Mouse (Mus musculus): ENCODE data around the gene Pkp1. TPM values are rescaled to one million over a fixed set of nuclear protein-coding genes. Genes with fewer than 3 reads are reported as not detected.

The Pkp1 gene
- polyA plus RNA-seq, 1 experiment from 2014 or later: not detected

GRCm38 (mm10) chr1:135917206-135917605 is 1.8 kb downstream of the Pkp1 start:
- Histone ChIP-seq H3K27ac (ENCODE audit: low read depth, low read length) (no peak overlapping the region), H3K9ac (ENCODE audit: low read length) (no peak overlapping the region), H3K36me3 (ENCODE audit: control insufficient read depth, insufficient read depth, low read length) (no peaks in the 10 kb centered on the region), H3K4me2 (ENCODE audit: low read length) (no peak overlapping the region), H3K9me3 (replicated peaks; ENCODE audit: control insufficient read depth, low read length) (no peaks in the 10 kb centered on the region), H3K4me3 (ENCODE audit: low read depth, low read length) (no peak overlapping the region), H3K4me1 (ENCODE audit: control insufficient read depth, insufficient read depth, low read length) (no peaks in the 10 kb centered on the region), H3K27me3 (replicated peaks; ENCODE audit: control insufficient read depth, insufficient read depth, low read length) (peaks cover 46% of the 10 kb centered on the region)
- under 1% methylated on average over 5 of the region's 5 CpGs for WGBS
- DNase-seq (ENCODE audit: low spot score) (no peak), ATAC-seq (no peak)

- peaks cover 46% of the 10 kb centered on the region for H3K27me3 ChIP-seq (replicated peaks; ENCODE audit: control insufficient read depth, insufficient read depth, low read length)
- no peak overlapping the region for H3K4me3 ChIP-seq (ENCODE audit: low read depth, low read length)
- H3K4me2 ChIP-seq (ENCODE audit: low read length): no peak overlapping the region
- DNase-seq (ENCODE audit: low spot score): no peak
- WGBS: 22% methylated on average over 5 of the region's 5 CpGs
- ATAC-seq: no peak
- H3K36me3 ChIP-seq (ENCODE audit: control insufficient read depth, insufficient read depth, low read length): no peaks in the 10 kb centered on the region
- H3K27ac ChIP-seq (ENCODE audit: low read depth, low read length): no peak overlapping the region
- H3K4me1 ChIP-seq (ENCODE audit: control insufficient read depth, insufficient read depth, low read length): no peaks in the 10 kb centered on the region
- H3K9me3 ChIP-seq (replicated peaks; ENCODE audit: control insufficient read depth, low read length): no peaks in the 10 kb centered on the region
- H3K9ac ChIP-seq (ENCODE audit: low read length): no peak overlapping the region
Observed at GRCm38 (mm10) chr1:135916486-135917058, 2.4 kb downstream of the Pkp1 start.

GRCm38 (mm10) chr1:135913657-135914056 is 5.3 kb downstream of the Pkp1 start:
- no peaks in the 10 kb centered on the region for H3K36me3 ChIP-seq (ENCODE audit: control insufficient read depth, insufficient read depth, low read length)
- no peak overlapping the region for H3K27ac ChIP-seq (ENCODE audit: low read depth, low read length)
- no peaks in the 10 kb centered on the region for H3K9me3 ChIP-seq (replicated peaks; ENCODE audit: control insufficient read depth, low read length)
- no peak for DNase-seq (ENCODE audit: low spot score)
- H3K27me3 ChIP-seq (replicated peaks; ENCODE audit: control insufficient read depth, insufficient read depth, low read length): peaks cover 24% of the 10 kb centered on the region
- no peak overlapping the region for H3K9ac ChIP-seq (ENCODE audit: low read length)
- H3K4me1 ChIP-seq (ENCODE audit: control insufficient read depth, insufficient read depth, low read length): 0 out of 2 replicates have a peak, but pooled peaks cover 6% of the 10 kb centered on the region
- H3K4me2 ChIP-seq (ENCODE audit: low read length): no peak overlapping the region
- no peak for ATAC-seq
- H3K4me3 ChIP-seq (ENCODE audit: low read depth, low read length): no peak overlapping the region
- 75% methylated on average over 4 of the region's 4 CpGs for WGBS

GRCm38 (mm10) chr1:135909381-135909780 is 9.6 kb downstream of the Pkp1 start:
- ATAC-seq (no peak), DNase-seq (ENCODE audit: low spot score) (peak; percentile 7)
- Histone ChIP-seq H3K4me2 (ENCODE audit: low read length) (no peak overlapping the region), H3K27me3 (replicated peaks; ENCODE audit: control insufficient read depth, insufficient read depth, low read length) (no peaks in the 10 kb centered on the region), H3K36me3 (ENCODE audit: control insufficient read depth, insufficient read depth, low read length) (no peaks in the 10 kb centered on the region), H3K9me3 (replicated peaks; ENCODE audit: control insufficient read depth, low read length) (no peaks in the 10 kb centered on the region), H3K9ac (ENCODE audit: low read length) (no peak overlapping the region), H3K4me3 (ENCODE audit: low read depth, low read length) (no peak overlapping the region), H3K27ac (ENCODE audit: low read depth, low read length) (no peak overlapping the region), H3K4me1 (ENCODE audit: control insufficient read depth, insufficient read depth, low read length) (0 out of 2 replicates have a peak, but pooled peaks cover 6% of the 10 kb centered on the region)
- 0% methylated on average over 6 of the region's 6 CpGs for WGBS

- WGBS: 71% methylated on average over 11 of the region's 11 CpGs
Observed at GRCm38 (mm10) chr1:135906736-135907135, 12.3 kb downstream of the Pkp1 start.

GRCm38 (mm10) chr1:135899991-135900515 is 19.0 kb downstream of the Pkp1 start:
- H3K36me3 ChIP-seq (ENCODE audit: control insufficient read depth, insufficient read depth, low read length): no peaks in the 10 kb centered on the region
- H3K27me3 ChIP-seq (replicated peaks; ENCODE audit: control insufficient read depth, insufficient read depth, low read length): no peaks in the 10 kb centered on the region
- no peak overlapping the region for H3K4me2 ChIP-seq (ENCODE audit: low read length)
- 68% methylated on average over 7 of the region's 7 CpGs for WGBS
- DNase-seq (ENCODE audit: low spot score) (no peak), ATAC-seq (no peak)
- no peak overlapping the region for H3K4me3 ChIP-seq (ENCODE audit: low read depth, low read length)
- no peak overlapping the region for H3K27ac ChIP-seq (ENCODE audit: low read depth, low read length)
- H3K4me1 ChIP-seq (ENCODE audit: control insufficient read depth, insufficient read depth, low read length): no peaks in the 10 kb centered on the region
- H3K9ac ChIP-seq (ENCODE audit: low read length): no peak overlapping the region
- no peaks in the 10 kb centered on the region for H3K9me3 ChIP-seq (replicated peaks; ENCODE audit: control insufficient read depth, low read length)

More at GRCm38 (mm10) chr1:135906736-135907135, 12.3 kb downstream of the Pkp1 start:
- H3K27ac ChIP-seq (ENCODE audit: low read depth, low read length): no peak overlapping the region
- no peak for DNase-seq (ENCODE audit: low spot score)
- no peak overlapping the region for H3K4me2 ChIP-seq (ENCODE audit: low read length)
- no peaks in the 10 kb centered on the region for H3K27me3 ChIP-seq (replicated peaks; ENCODE audit: control insufficient read depth, insufficient read depth, low read length)
- H3K9me3 ChIP-seq (replicated peaks; ENCODE audit: control insufficient read depth, low read length): no peaks in the 10 kb centered on the region
- no peak overlapping the region for H3K9ac ChIP-seq (ENCODE audit: low read length)
- H3K4me3 ChIP-seq (ENCODE audit: low read depth, low read length): no peak overlapping the region
- H3K4me1 ChIP-seq (ENCODE audit: control insufficient read depth, insufficient read depth, low read length): 0 out of 2 replicates have a peak, but pooled peaks cover 6% of the 10 kb centered on the region
- ATAC-seq: no peak
- H3K36me3 ChIP-seq (ENCODE audit: control insufficient read depth, insufficient read depth, low read length): no peaks in the 10 kb centered on the region

GRCm38 (mm10) chr1:135899295-135899694 is 19.7 kb downstream of the Pkp1 start:
- no peaks in the 10 kb centered on the region for H3K27me3 ChIP-seq (replicated peaks; ENCODE audit: control insufficient read depth, insufficient read depth, low read length)
- no peaks in the 10 kb centered on the region for H3K4me1 ChIP-seq (ENCODE audit: control insufficient read depth, insufficient read depth, low read length)
- no peak overlapping the region for H3K9ac ChIP-seq (ENCODE audit: low read length)
- DNase-seq (ENCODE audit: low spot score): no peak
- no peak overlapping the region for H3K27ac ChIP-seq (ENCODE audit: low read depth, low read length)
- H3K4me3 ChIP-seq (ENCODE audit: low read depth, low read length): no peak overlapping the region
- H3K9me3 ChIP-seq (replicated peaks; ENCODE audit: control insufficient read depth, low read length): no peaks in the 10 kb centered on the region
- WGBS: 91% methylated on average over 6 of the region's 6 CpGs
- H3K36me3 ChIP-seq (ENCODE audit: control insufficient read depth, insufficient read depth, low read length): no peaks in the 10 kb centered on the region
- H3K4me2 ChIP-seq (ENCODE audit: low read length): no peak overlapping the region
- no peak for ATAC-seq

- 87% methylated on average over 4 of the region's 4 CpGs for WGBS
- Histone ChIP-seq H3K4me3 (ENCODE audit: low read depth, low read length) (no peak overlapping the region), H3K4me1 (ENCODE audit: control insufficient read depth, insufficient read depth, low read length) (no peaks in the 10 kb centered on the region), H3K9me3 (replicated peaks; ENCODE audit: control insufficient read depth, low read length) (no peaks in the 10 kb centered on the region), H3K36me3 (ENCODE audit: control insufficient read depth, insufficient read depth, low read length) (no peaks in the 10 kb centered on the region), H3K4me2 (ENCODE audit: low read length) (no peak overlapping the region), H3K27ac (ENCODE audit: low read depth, low read length) (no peak overlapping the region), H3K9ac (ENCODE audit: low read length) (no peak overlapping the region), H3K27me3 (replicated peaks; ENCODE audit: control insufficient read depth, insufficient read depth, low read length) (no peaks in the 10 kb centered on the region)
- ATAC-seq: no peak
- no peak for DNase-seq (ENCODE audit: low spot score)
Observed at GRCm38 (mm10) chr1:135895367-135895766, 23.6 kb downstream of the Pkp1 start.

GRCm38 (mm10) chr1:135893377-135893776 is 25.6 kb downstream of the Pkp1 start:
- ATAC-seq: no peak
- no peak overlapping the region for H3K4me2 ChIP-seq (ENCODE audit: low read length)
- no peaks in the 10 kb centered on the region for H3K9me3 ChIP-seq (replicated peaks; ENCODE audit: control insufficient read depth, low read length)
- H3K4me1 ChIP-seq (ENCODE audit: control insufficient read depth, insufficient read depth, low read length): no peaks in the 10 kb centered on the region
- WGBS: 82% methylated on average over 3 of the region's 3 CpGs
- H3K4me3 ChIP-seq (ENCODE audit: low read depth, low read length): no peak overlapping the region
- H3K27me3 ChIP-seq (replicated peaks; ENCODE audit: control insufficient read depth, insufficient read depth, low read length): no peaks in the 10 kb centered on the region
- no peak for DNase-seq (ENCODE audit: low spot score)
- H3K36me3 ChIP-seq (ENCODE audit: control insufficient read depth, insufficient read depth, low read length): no peaks in the 10 kb centered on the region
- H3K27ac ChIP-seq (ENCODE audit: low read depth, low read length): no peak overlapping the region
- no peak overlapping the region for H3K9ac ChIP-seq (ENCODE audit: low read length)
